Mouse (Mus musculus) embryonic facial prominence, embryonic 14.5 days (tissue): ENCODE data around the gene Slc16a9. TPM values are rescaled to one million over a fixed set of nuclear protein-coding genes. Genes with fewer than 3 reads are reported as not detected.

Experiments
- ATAC-seq: fragments of 200-750 bp; cut with Nextera tagmentation; 2 replicates; pipeline ENCODE4 v1.8.0; 2017; ENCODE audit warnings: low read depth, moderate number of reproducible peaks, moderate TSS enrichment
- DNase-seq: peaks from one replicate; pipeline ENCODE4 v3.0.0-alpha.2; 2015; ENCODE audit warnings: low spot score
- H3K27ac ChIP-seq: fragments of 300-500 bp; sonication (generic); replicated peaks from 2 replicates; pipeline ENCODE4 v1.5.1; 2014; ENCODE audit warnings: low read depth, mild to moderate bottlenecking, low read length, moderate library complexity
- H3K27me3 ChIP-seq: fragments of 300-500 bp; sonication (generic); replicated peaks from 2 replicates; pipeline ENCODE4 v1.6.1; 2014; ENCODE audit warnings: low read length; ENCODE audit not compliant: control insufficient read depth, insufficient read depth
- H3K36me3 ChIP-seq: fragments of 300-500 bp; sonication (generic); 2 replicates; pipeline ENCODE4 v1.6.1; 2014; ENCODE audit warnings: low read length, mixed read lengths; ENCODE audit not compliant: control insufficient read depth, insufficient read depth
- H3K4me1 ChIP-seq: fragments of 300-500 bp; sonication (generic); 2 replicates; pipeline ENCODE4 v1.6.1; 2014; ENCODE audit warnings: antibody characterized with exemption, low read length; ENCODE audit not compliant: control insufficient read depth, insufficient read depth
- H3K4me2 ChIP-seq: fragments of 300-500 bp; sonication (generic); 2 replicates; pipeline ENCODE4 v1.6.1; 2014; ENCODE audit warnings: low read depth, mild to moderate bottlenecking, low read length, moderate library complexity, mixed read lengths
- H3K4me3 ChIP-seq: fragments of 300-500 bp; sonication (generic); 2 replicates; pipeline ENCODE4 v1.5.1; 2014; ENCODE audit warnings: low read depth, mild to moderate bottlenecking, low read length
- H3K9ac ChIP-seq: fragments of 300-500 bp; sonication (generic); 2 replicates; pipeline ENCODE4 v1.6.1; 2014; ENCODE audit warnings: low read depth, mild to moderate bottlenecking, low read length, moderate library complexity, mixed read lengths
- H3K9me3 ChIP-seq: fragments of 300-500 bp; sonication (generic); 2 replicates; pipeline ENCODE4 v1.6.1; 2016; ENCODE audit warnings: low read length; ENCODE audit not compliant: control insufficient read depth
- WGBS: fragments of 180-500 bp; shearing (Covaris S2); extraction: QIAGEN DNeasy Blood & Tissue Kit; methylation state at CpG from one replicate; pipeline ENCODE4 v1.1.7; 2014; 5-methylcytosine and 5-hydroxymethylcytosine counted together
- polyA plus RNA-seq: library from polyadenylated mRNA; unstranded; fragments of >200 nt; fragmentation: Nextera tagmentation; extraction: Ambion mirVana; gene quantifications from 2 replicates; pipeline ENCODE4 v1.2.1, GENCODE M21; 2014

Gene Slc16a9
- polyA plus RNA-seq, 1 experiment from 2014 or later = 6.2 TPM

GRCm38 (mm10) chr10:70317394-70317965 lies 72.6 kb downstream of the Slc16a9 start:
- Histone ChIP-seq H3K4me2 (no peak overlapping the region), H3K9me3 (no peaks in the 10 kb centered on the region)
- no peak for ATAC-seq

GRCm38 (mm10) chr10:70318630-70319029 lies 73.7 kb downstream of the Slc16a9 start:
- Histone ChIP-seq H3K4me2 (no peak overlapping the region), H3K4me1 (no peaks in the 10 kb centered on the region), H3K36me3 (no peaks in the 10 kb centered on the region), H3K27ac (no peak overlapping the region), H3K9me3 (no peaks in the 10 kb centered on the region), H3K4me3 (no peak overlapping the region), H3K9ac (no peak overlapping the region), H3K27me3 (no peaks in the 10 kb centered on the region)
- peak; percentile 74 for DNase-seq
- ATAC-seq = peak; percentile 71
- WGBS = 4% methylated on average over 3 of the region's 3 CpGs

More at GRCm38 (mm10) chr10:70317394-70317965, 72.6 kb downstream of the Slc16a9 start:
- DNase-seq = no peak
- no peak overlapping the region for H3K27ac ChIP-seq
- H3K4me1 ChIP-seq = no peaks in the 10 kb centered on the region
- no peaks in the 10 kb centered on the region for H3K27me3 ChIP-seq
- WGBS = 79% methylated on average over 13 of the region's 13 CpGs
- H3K36me3 ChIP-seq = no peaks in the 10 kb centered on the region
- H3K9ac ChIP-seq = no peak overlapping the region
- no peak overlapping the region for H3K4me3 ChIP-seq

GRCm38 (mm10) chr10:70325518-70325917 lies 80.6 kb downstream of the Slc16a9 start:
- H3K27me3 ChIP-seq = no peaks in the 10 kb centered on the region
- H3K9me3 ChIP-seq = no peaks in the 10 kb centered on the region
- no peak for DNase-seq
- H3K9ac ChIP-seq = no peak overlapping the region
- no peaks in the 10 kb centered on the region for H3K4me1 ChIP-seq
- no peak overlapping the region for H3K4me3 ChIP-seq
- H3K27ac ChIP-seq = no peak overlapping the region
- WGBS = 30% methylated on average over 2 of the region's 2 CpGs
- no peak overlapping the region for H3K4me2 ChIP-seq
- no peak for ATAC-seq
- H3K36me3 ChIP-seq = no peaks in the 10 kb centered on the region

GRCm38 (mm10) chr10:70327331-70327730 lies 82.4 kb downstream of the Slc16a9 start:
- no peaks in the 10 kb centered on the region for H3K27me3 ChIP-seq
- no peaks in the 10 kb centered on the region for H3K4me1 ChIP-seq
- no peaks in the 10 kb centered on the region for H3K36me3 ChIP-seq
- no peak overlapping the region for H3K4me2 ChIP-seq
- no peaks in the 10 kb centered on the region for H3K9me3 ChIP-seq
- DNase-seq = no peak
- H3K9ac ChIP-seq = no peak overlapping the region
- H3K27ac ChIP-seq = no peak overlapping the region
- no peak overlapping the region for H3K4me3 ChIP-seq
- WGBS = 74% methylated on average over 6 of the region's 6 CpGs
- ATAC-seq = no peak

GRCm38 (mm10) chr10:70328139-70328538 lies 83.2 kb downstream of the Slc16a9 start:
- Histone ChIP-seq H3K9ac (no peak overlapping the region), H3K36me3 (no peaks in the 10 kb centered on the region), H3K4me2 (no peak overlapping the region), H3K9me3 (no peaks in the 10 kb centered on the region), H3K4me3 (no peak overlapping the region), H3K27me3 (no peaks in the 10 kb centered on the region), H3K27ac (no peak overlapping the region), H3K4me1 (no peaks in the 10 kb centered on the region)
- no peak for ATAC-seq
- 61% methylated on average over 9 of the region's 9 CpGs for WGBS
- peak; percentile 10 for DNase-seq

Other genes starting within 250 kb of the Slc16a9 start
- gene Ccdc6, start 148.0 kb upstream of the Slc16a9 start, polyA plus RNA-seq = 19.7 and 20.4 TPM in 2 replicates
- gene Mrln, start 40.4 kb upstream of the Slc16a9 start, polyA plus RNA-seq = 49.9 and 73.9 TPM in 2 replicates
- 11.3 and 11.8 TPM in 2 replicates for gene Fam13c, start 195.4 kb downstream of the Slc16a9 start, polyA plus RNA-seq